In genomic region chr14:51385741-51386140, GRCm38 (mm10) we compare ENCODE assay signal across 16 mouse cellular contexts. TPM values are rescaled to one million over a fixed set of nuclear protein-coding genes. Genes with fewer than 3 reads are reported as not detected.
A peak's percentile ranks its signal among the peaks of the same experiment; 100 is the strongest.
DNase-seq lines count a peak whose midpoint lies in the region; ATAC-seq lines count a peak whose summit lies in the region.
"Had no signal": no experiment of that assay in that cellular context is flagged by ENCODE, and none has a peak within 500 bp of the region (broad histone marks: within the 10 kb centered on the region; RNA-seq: fewer than 3 reads in every experiment).

No protein-coding gene starts in this region.

- peak; percentile 77 for ATAC-seq in midbrain, embryonic 11.5 days (ENCODE audit: low FRiP score)

- H3K36me3 ChIP-seq in hindbrain, embryonic 10.5 days, result no peaks in the 10 kb centered on the region
- no peaks in the 10 kb centered on the region for H3K36me3 ChIP-seq in midbrain, embryonic 11.5 days (ENCODE audit: control insufficient read depth, insufficient read depth, low read length)
- H3K36me3 ChIP-seq: embryonic facial prominence, embryonic 13.5 days; G1E had no signal

- H3K27me3 ChIP-seq in hindbrain, embryonic 10.5 days (ENCODE audit: insufficient read depth, poor library complexity, severe bottlenecking), result no peaks in the 10 kb centered on the region
- H3K27me3 ChIP-seq in midbrain, embryonic 11.5 days (ENCODE audit: control insufficient read depth, insufficient read depth, low read length), result no peaks in the 10 kb centered on the region
- H3K27me3 ChIP-seq: embryonic facial prominence, embryonic 13.5 days had no signal

- H3K4me3 ChIP-seq in hindbrain, embryonic 10.5 days, result no peak overlapping the region
- no peak overlapping the region for H3K4me3 ChIP-seq in midbrain, embryonic 11.5 days (ENCODE audit: low read depth, low read length)
- H3K4me3 ChIP-seq: embryonic facial prominence, embryonic 13.5 days had no signal

- H3K9me3 ChIP-seq in hindbrain, embryonic 10.5 days, result peaks cover 29% of the 10 kb centered on the region
- peaks cover 13% of the 10 kb centered on the region for H3K9me3 ChIP-seq in midbrain, embryonic 11.5 days (ENCODE audit: control insufficient read depth, low read length)

- no peak overlapping the region for H3K4me2 ChIP-seq in midbrain, embryonic 11.5 days
- H3K4me2 ChIP-seq: embryonic facial prominence, embryonic 13.5 days had no signal

- H3K27ac ChIP-seq in hindbrain, embryonic 10.5 days, result no peak overlapping the region
- no peak overlapping the region for H3K27ac ChIP-seq in midbrain, embryonic 11.5 days (ENCODE audit: low read depth, low read length)
- H3K27ac ChIP-seq: embryonic facial prominence, embryonic 13.5 days had no signal

- DNase-seq in 3134 (ENCODE audit: extremely low read depth, insufficient read length, low spot score) (peak; percentile 22), ZHBTc4 (ENCODE audit: low read depth, low spot score) (peak; percentile 27)
- DNase-seq in hindbrain, embryonic 10.5 days (ENCODE audit: low spot score), result peak; percentile 33
- DNase-seq in midbrain, embryonic 11.5 days (ENCODE audit: low spot score, missing footprints), result peak; percentile 91
- no peak for DNase-seq in adrenal gland, postnatal 10 days
- DNase-seq in layer of hippocampus, postnatal 10 days (ENCODE audit: low spot score in 2 of 2), result no peak
- DNase-seq in heart, postnatal 10 days, result no peak
- no peak for DNase-seq in urinary bladder, postnatal 25 days (ENCODE audit: low spot score)
- DNase-seq: adrenal gland, postnatal 25 days; gastrocnemius, postnatal 10 days; kidney, adult 2 months; lung, postnatal 36 days; right cerebral cortex, adult 18-20 months had no signal

- WGBS in hindbrain, embryonic 10.5 days, result 89% methylated on average over 4 of the region's 4 CpGs
- WGBS in midbrain, embryonic 11.5 days, result 89% methylated on average over 4 of the region's 4 CpGs

- intact Hi-C loops in heart, postnatal 10 days (cut with DNase I), result no loop called here

- no peaks in the 10 kb centered on the region for H3K4me1 ChIP-seq in hindbrain, embryonic 10.5 days (replicated peaks)
- no peaks in the 10 kb centered on the region for H3K4me1 ChIP-seq in midbrain, embryonic 11.5 days (ENCODE audit: control insufficient read depth, insufficient read depth, low read length)
- H3K4me1 ChIP-seq: embryonic facial prominence, embryonic 13.5 days had no signal

- no peak overlapping the region for H3K9ac ChIP-seq in midbrain, embryonic 11.5 days (ENCODE audit: low read length)
- H3K9ac ChIP-seq: embryonic facial prominence, embryonic 13.5 days had no signal

RNA-seq across cellular contexts. Expression of gene Gm7247, which starts 24.2 kb away (rescaled TPM):
- polyA plus RNA-seq in hindbrain, embryonic 10.5 days (2016; fragmentation: Nextera tagmentation; extraction: Ambion mirVana), result not detected in 2 replicates
- not detected in 2 replicates for polyA plus RNA-seq in midbrain, embryonic 11.5 days (2014; fragmentation: Nextera tagmentation; extraction: Ambion mirVana)
- not detected for total RNA-seq in adrenal gland, postnatal 10 days (2021)
- total RNA-seq in layer of hippocampus, postnatal 10 days (2021), result not detected
- total RNA-seq in heart, postnatal 10 days (2021), result not detected
- total RNA-seq: adrenal gland, postnatal 25 days; G1E; gastrocnemius, postnatal 10 days; left cerebral cortex, postnatal 36 days had no signal
- polyA plus RNA-seq: embryonic facial prominence, embryonic 13.5 days; G1E; kidney, adult 2 months had no signal

RNA-seq across cellular contexts. Expression of gene Vmn2r88, which starts 24.9 kb away (rescaled TPM):
- polyA plus RNA-seq in hindbrain, embryonic 10.5 days (2016; fragmentation: Nextera tagmentation; extraction: Ambion mirVana), result not detected in 2 replicates
- not detected in 2 replicates for polyA plus RNA-seq in midbrain, embryonic 11.5 days (2014; fragmentation: Nextera tagmentation; extraction: Ambion mirVana)
- total RNA-seq in adrenal gland, postnatal 10 days (2021), result not detected
- not detected for total RNA-seq in layer of hippocampus, postnatal 10 days (2021)
- not detected for total RNA-seq in heart, postnatal 10 days (2021)
- total RNA-seq: adrenal gland, postnatal 25 days; gastrocnemius, postnatal 10 days; left cerebral cortex, postnatal 36 days had no signal
- polyA plus RNA-seq: embryonic facial prominence, embryonic 13.5 days; G1E; kidney, adult 2 months had no signal

Comparison
In these comparisons a context has a peak if more than half of its experiments do, and no peak if none do; other contexts are left out.
1. DNase-seq: peak in 3134 (single experiment), ZHBTc4 (single experiment), hindbrain, embryonic 10.5 days (single experiment) and midbrain, embryonic 11.5 days (single experiment); none in adrenal gland, postnatal 10 days (single experiment), layer of hippocampus, postnatal 10 days (0 of 2), heart, postnatal 10 days (0 of 2) and urinary bladder, postnatal 25 days (single experiment).